Mouse (Mus musculus) CD4-positive helper T cell, adult 2 months (primary cell): Measurements from ENCODE around the gene Olfr976.
"Not testable (repeated sequence)": the region's sequence is repeated elsewhere in the genome, so short reads cannot be mapped to it uniquely, and the experiment has no call there.

Experiments used
- DNase-seq: peaks from one replicate; pipeline ENCODE4 v3.0.0-alpha.2; 2012; ENCODE audit warnings: low read depth, missing footprints, low spot score

Olfr976 gene

GRCm38 (mm10) chr9:39961033-39961432, at the start of gene Olfr976:
Olfr976 (minus strand) TSS chr9:39961133.
- not testable (repeated sequence) for DNase-seq

- DNase-seq = no peak
These were observed 48.5 kb upstream of the Olfr976 start, which contains the start of gene Olfr980 for GRCm38 (mm10) chr9:40009482-40009881. Olfr980 (minus strand) TSS chr9:40009582.

GRCm38 (mm10) chr9:40003365-40003764, 42.4 kb upstream of the Olfr976 start, which contains the start of gene Olfr979:
Olfr979 (minus strand) TSS chr9:40003465.
- DNase-seq = no peak

GRCm38 (mm10) chr9:39991813-39992212, 30.9 kb upstream of the Olfr976 start, which contains the start of gene Olfr978:
Olfr978 (plus strand) TSS chr9:39992113.
- no peak for DNase-seq

GRCm38 (mm10) chr9:39976581-39977145, 15.7 kb upstream of the Olfr976 start:
- DNase-seq = not testable (repeated sequence)

GRCm38 (mm10) chr9:39951946-39952345, 9.0 kb downstream of the Olfr976 start, which contains the start of gene Olfr975:
Olfr975 (minus strand) TSS chr9:39952046.
- DNase-seq = no peak

GRCm38 (mm10) chr9:39937201-39937600, 23.7 kb downstream of the Olfr976 start, which contains the start of gene Olfr974:
Olfr974 (plus strand) TSS chr9:39937501.
- no peak for DNase-seq

- not testable (repeated sequence) for DNase-seq
These were observed 32.1 kb downstream of the Olfr976 start for GRCm38 (mm10) chr9:39928837-39929236.

GRCm38 (mm10) chr9:39927975-39928836, 32.7 kb downstream of the Olfr976 start:
- not testable (repeated sequence) for DNase-seq

- no peak for DNase-seq
These were observed 51.0 kb downstream of the Olfr976 start for GRCm38 (mm10) chr9:39909939-39910338.

- DNase-seq = no peak
These were observed 53.9 kb downstream of the Olfr976 start, which contains the start of gene Olfr229 for GRCm38 (mm10) chr9:39907036-39907435. Olfr229 (plus strand) TSS chr9:39907336.

- no peak for DNase-seq
These were observed 55.8 kb downstream of the Olfr976 start for GRCm38 (mm10) chr9:39905106-39905505.
